Mouse (Mus musculus) kidney, embryonic 14.5 days (tissue): ENCODE data around the gene B230104I21Rik. TPM values are rescaled to one million over a fixed set of nuclear protein-coding genes. Genes with fewer than 3 reads are reported as not detected.

Experiments used
- ATAC-seq: fragments of 200-750 bp; cut with Nextera tagmentation; 2 replicates; pipeline ENCODE4 v1.8.0; 2017; ENCODE audit warnings: moderate number of reproducible peaks, mild to moderate bottlenecking, moderate TSS enrichment, moderate library complexity; ENCODE audit not compliant: low FRiP score, low TSS enrichment
- H3K27ac ChIP-seq: fragments of 300-500 bp; sonication (generic); 2 replicates; pipeline ENCODE4 v1.5.1; 2014; ENCODE audit warnings: low read depth, mild to moderate bottlenecking, low read length, moderate library complexity, mixed read lengths
- H3K27me3 ChIP-seq: fragments of 300-500 bp; sonication (generic); 2 replicates; pipeline ENCODE4 v1.6.1; 2014; ENCODE audit warnings: mild to moderate bottlenecking, low read length; ENCODE audit not compliant: control insufficient read depth, insufficient read depth
- H3K36me3 ChIP-seq: fragments of 300-500 bp; sonication (generic); 2 replicates; pipeline ENCODE4 v1.6.1; 2014; ENCODE audit warnings: low read length, mixed read lengths; ENCODE audit not compliant: control insufficient read depth, insufficient read depth
- H3K4me1 ChIP-seq: fragments of 300-500 bp; sonication (generic); 2 replicates; pipeline ENCODE4 v1.6.1; 2014; ENCODE audit warnings: low read length, mixed read lengths; ENCODE audit not compliant: control insufficient read depth, insufficient read depth
- H3K4me2 ChIP-seq: fragments of 300-500 bp; sonication (generic); replicated peaks from 2 replicates; pipeline ENCODE4 v1.6.1; 2014; ENCODE audit warnings: low read depth, mild to moderate bottlenecking, low read length
- H3K4me3 ChIP-seq: fragments of 300-500 bp; sonication (generic); 2 replicates; pipeline ENCODE4 v1.5.1; 2014; ENCODE audit warnings: mild to moderate bottlenecking, low read length
- H3K9ac ChIP-seq: fragments of 300-500 bp; sonication (generic); 2 replicates; pipeline ENCODE4 v1.6.1; 2014; ENCODE audit warnings: low read depth, mild to moderate bottlenecking, low read length, moderate library complexity
- H3K9me3 ChIP-seq: fragments of 300-500 bp; sonication (generic); 2 replicates; pipeline ENCODE4 v1.6.1; 2016; ENCODE audit warnings: low read length; ENCODE audit not compliant: control insufficient read depth
- WGBS: fragments of 180-500 bp; shearing (Covaris S2); extraction: QIAGEN DNeasy Blood & Tissue Kit; methylation state at CpG from one replicate; pipeline ENCODE4 v1.1.7; 2014; 5-methylcytosine and 5-hydroxymethylcytosine counted together
- polyA plus RNA-seq: library from polyadenylated mRNA; unstranded; fragments of >200 nt; fragmentation: Nextera tagmentation; extraction: Ambion mirVana; gene quantifications from 2 replicates; pipeline ENCODE4 v1.2.1, GENCODE M21; 2014

B230104I21Rik gene
- polyA plus RNA-seq, 1 experiment from 2014 or later, result not detected

- Histone ChIP-seq H3K9ac (no peak overlapping the region), H3K4me2 (no peak overlapping the region), H3K9me3 (no peaks in the 10 kb centered on the region), H3K4me1 (peaks cover 32% of the 10 kb centered on the region), H3K4me3 (no peak overlapping the region), H3K36me3 (no peaks in the 10 kb centered on the region), H3K27ac (no peak overlapping the region), H3K27me3 (peaks cover 5% of the 10 kb centered on the region; the same call in 1 of the 2 replicates)
- whole genome bisulfite sequencing, result 66% methylated on average over 7 of the region's 7 CpGs
- no peak for ATAC-seq
These were observed 58.3 kb downstream of the B230104I21Rik start for GRCm38 (mm10) chr4:154394123-154394722.

GRCm38 (mm10) chr4:154396652-154397301 is 60.9 kb downstream of the B230104I21Rik start:
- Histone ChIP-seq H3K27me3 (peaks cover 5% of the 10 kb centered on the region; the same call in 1 of the 2 replicates), H3K9ac (no peak overlapping the region), H3K4me3 (no peak overlapping the region), H3K9me3 (no peaks in the 10 kb centered on the region), H3K4me1 (peaks cover 37% of the 10 kb centered on the region), H3K4me2 (no peak overlapping the region), H3K27ac (no peak overlapping the region), H3K36me3 (no peaks in the 10 kb centered on the region)
- no peak for ATAC-seq
- 82% methylated on average over 14 of the region's 14 CpGs for WGBS

Other genes starting within 250 kb of the B230104I21Rik start
- 0.23 and 0.80 TPM in 2 replicates for gene Trp73, start 195.9 kb upstream of the B230104I21Rik start, polyA plus RNA-seq
- gene Wrap73, start 193.8 kb upstream of the B230104I21Rik start, polyA plus RNA-seq, result 37.7 and 41.7 TPM in 2 replicates
- 98.2 and 124 TPM in 2 replicates for gene Tprgl, start 175.5 kb upstream of the B230104I21Rik start, polyA plus RNA-seq
- gene Megf6, start 165.4 kb upstream of the B230104I21Rik start, polyA plus RNA-seq, result 7.0 and 12.7 TPM in 2 replicates
- 16.3 and 28.2 TPM in 2 replicates for gene Arhgef16, start 34.5 kb upstream of the B230104I21Rik start, polyA plus RNA-seq